Mouse (Mus musculus): ENCODE measurements around the gene Tmem189. TPM values are rescaled to one million over a fixed set of nuclear protein-coding genes. Genes with fewer than 3 reads are reported as not detected.

The Tmem189 gene
- total and polyA plus RNA-seq, 3 experiments: 17.5 to 38.8 (median 20.1) TPM

- Histone ChIP-seq H3K9me3 (replicated peaks) (peaks cover 3% of the 10 kb centered on the region), H3K4me1 (ENCODE audit: insufficient read depth, low read depth, low read length) (peaks cover 53% of the 10 kb centered on the region), H3K36me3 (replicated peaks) (no peaks in the 10 kb centered on the region), H3K4me3 (ENCODE audit: low read depth, low read length) (no peak overlapping the region; the same call in 1 of the 2 replicates), H3K27me3 (ENCODE audit: insufficient read depth, low read length) (peaks cover 49% of the 10 kb centered on the region)
- DNase-seq (ENCODE audit: low spot score) (no peak), ATAC-seq (ENCODE audit: extremely low read depth, insufficient number of reproducible peaks, low FRiP score, poor library complexity, severe bottlenecking) (0 out of 2 replicates have a peak, but pooled peaks have one; percentile 4)
- TF ChIP-seq GATA2 (IDR thresholded peaks at IDR 0.05; ENCODE audit: borderline replicate concordance, low read depth, low read length) (no peak), POLR2AphosphoS5 (IDR thresholded peaks at IDR 0.05; ENCODE audit: insufficient replicate concordance, low read depth, low read length) (no peak), CTCF (IDR thresholded peaks at IDR 0.05; ENCODE audit: low read depth, low read length) (no peak), GATA1 (IDR thresholded peaks at IDR 0.05; ENCODE audit: borderline replicate concordance, low read length) (no peak), TAL1 (conservative IDR thresholded peaks at IDR 0.05; ENCODE audit: low read depth, low read length) (no peak)
Measured at GRCm38 (mm10) chr2:167715008-167715407, 25.4 kb upstream of the Tmem189 start.

GRCm38 (mm10) chr2:167714298-167714697, 24.7 kb upstream of the Tmem189 start:
- Histone ChIP-seq H3K27me3 (ENCODE audit: insufficient read depth, low read length) (peaks cover 48% of the 10 kb centered on the region), H3K4me1 (ENCODE audit: insufficient read depth, low read depth, low read length) (peaks cover 59% of the 10 kb centered on the region), H3K9me3 (replicated peaks) (peaks cover 3% of the 10 kb centered on the region), H3K4me3 (ENCODE audit: low read depth, low read length) (no peak overlapping the region), H3K36me3 (replicated peaks) (no peaks in the 10 kb centered on the region)
- no peak for DNase-seq (ENCODE audit: low spot score)
- TF ChIP-seq CTCF (IDR thresholded peaks at IDR 0.05; ENCODE audit: low read depth, low read length): no peak
- TF ChIP-seq POLR2AphosphoS5 (IDR thresholded peaks at IDR 0.05; ENCODE audit: insufficient replicate concordance, low read depth, low read length): no peak
- TF ChIP-seq GATA2 (IDR thresholded peaks at IDR 0.05; ENCODE audit: borderline replicate concordance, low read depth, low read length): no peak
- no peak for TF ChIP-seq GATA1 (IDR thresholded peaks at IDR 0.05; ENCODE audit: borderline replicate concordance, low read length)
- no peak for TF ChIP-seq TAL1 (conservative IDR thresholded peaks at IDR 0.05; ENCODE audit: low read depth, low read length)
- no peak for ATAC-seq (ENCODE audit: extremely low read depth, insufficient number of reproducible peaks, low FRiP score, poor library complexity, severe bottlenecking)

- Histone ChIP-seq H3K4me1 (ENCODE audit: insufficient read depth, low read depth, low read length) (peaks cover 64% of the 10 kb centered on the region), H3K4me3 (ENCODE audit: low read depth, low read length) (no peak overlapping the region), H3K36me3 (replicated peaks) (no peaks in the 10 kb centered on the region), H3K27me3 (ENCODE audit: insufficient read depth, low read length) (peaks cover 52% of the 10 kb centered on the region), H3K9me3 (replicated peaks) (peaks cover 3% of the 10 kb centered on the region)
- no peak for ATAC-seq (ENCODE audit: extremely low read depth, insufficient number of reproducible peaks, low FRiP score, poor library complexity, severe bottlenecking)
- no peak for DNase-seq (ENCODE audit: low spot score)
- TF ChIP-seq CTCF (IDR thresholded peaks at IDR 0.05; ENCODE audit: low read depth, low read length) (peak; percentile 38), GATA1 (IDR thresholded peaks at IDR 0.05; ENCODE audit: borderline replicate concordance, low read length) (no peak)
Measured at GRCm38 (mm10) chr2:167712872-167713821, 23.5 kb upstream of the Tmem189 start.

- H3K4me1 ChIP-seq (ENCODE audit: insufficient read depth, low read depth, low read length): peaks cover 45% of the 10 kb centered on the region
- no peaks in the 10 kb centered on the region for H3K36me3 ChIP-seq (replicated peaks)
- no peak for TF ChIP-seq GATA1 (IDR thresholded peaks at IDR 0.05; ENCODE audit: borderline replicate concordance, low read length)
- TF ChIP-seq GATA2 (IDR thresholded peaks at IDR 0.05; ENCODE audit: borderline replicate concordance, low read depth, low read length): no peak
- no peak for TF ChIP-seq POLR2AphosphoS5 (IDR thresholded peaks at IDR 0.05; ENCODE audit: insufficient replicate concordance, low read depth, low read length)
- no peak for TF ChIP-seq TAL1 (conservative IDR thresholded peaks at IDR 0.05; ENCODE audit: low read depth, low read length)
- no peak for TF ChIP-seq CTCF (IDR thresholded peaks at IDR 0.05; ENCODE audit: low read depth, low read length)
- H3K9me3 ChIP-seq (replicated peaks): peaks cover 3% of the 10 kb centered on the region
- no peak for DNase-seq (ENCODE audit: low spot score)
- H3K4me3 ChIP-seq (ENCODE audit: low read depth, low read length): no peak overlapping the region
- peaks cover 61% of the 10 kb centered on the region for H3K27me3 ChIP-seq (ENCODE audit: insufficient read depth, low read length)
- ATAC-seq (ENCODE audit: extremely low read depth, insufficient number of reproducible peaks, low FRiP score, poor library complexity, severe bottlenecking): no peak
Measured at GRCm38 (mm10) chr2:167710574-167710973, 21.0 kb upstream of the Tmem189 start.

- Histone ChIP-seq H3K4me3 (ENCODE audit: low read depth, low read length) (no peak overlapping the region; the same call in 1 of the 2 replicates), H3K27me3 (ENCODE audit: insufficient read depth, low read length) (peaks cover 61% of the 10 kb centered on the region), H3K9me3 (replicated peaks) (peaks cover 3% of the 10 kb centered on the region), H3K36me3 (replicated peaks) (no peaks in the 10 kb centered on the region), H3K4me1 (ENCODE audit: insufficient read depth, low read depth, low read length) (peaks cover 39% of the 10 kb centered on the region)
- no peak for DNase-seq (ENCODE audit: low spot score)
- ATAC-seq (ENCODE audit: extremely low read depth, insufficient number of reproducible peaks, low FRiP score, poor library complexity, severe bottlenecking): no peak
- TF ChIP-seq POLR2AphosphoS5 (IDR thresholded peaks at IDR 0.05; ENCODE audit: insufficient replicate concordance, low read depth, low read length) (no peak), GATA1 (IDR thresholded peaks at IDR 0.05; ENCODE audit: borderline replicate concordance, low read length) (no peak), TAL1 (conservative IDR thresholded peaks at IDR 0.05; ENCODE audit: low read depth, low read length) (no peak), CTCF (IDR thresholded peaks at IDR 0.05; ENCODE audit: low read depth, low read length) (no peak), GATA2 (IDR thresholded peaks at IDR 0.05; ENCODE audit: borderline replicate concordance, low read depth, low read length) (no peak)
Measured at GRCm38 (mm10) chr2:167709969-167710368, 20.3 kb upstream of the Tmem189 start.

- H3K4me1 ChIP-seq (ENCODE audit: insufficient read depth, low read depth, low read length): peaks cover 30% of the 10 kb centered on the region
- DNase-seq (ENCODE audit: low spot score) (no peak), ATAC-seq (ENCODE audit: extremely low read depth, insufficient number of reproducible peaks, low FRiP score, poor library complexity, severe bottlenecking) (no peak)
- H3K4me3 ChIP-seq (ENCODE audit: low read depth, low read length): no peak overlapping the region
- H3K9me3 ChIP-seq (replicated peaks): peaks cover 2% of the 10 kb centered on the region
- no peaks in the 10 kb centered on the region for H3K36me3 ChIP-seq (replicated peaks)
- H3K27me3 ChIP-seq (ENCODE audit: insufficient read depth, low read length): peaks cover 75% of the 10 kb centered on the region
- TF ChIP-seq CTCF (IDR thresholded peaks at IDR 0.05; ENCODE audit: low read depth, low read length) (no peak), GATA1 (IDR thresholded peaks at IDR 0.05; ENCODE audit: borderline replicate concordance, low read length) (no peak), POLR2AphosphoS5 (IDR thresholded peaks at IDR 0.05; ENCODE audit: insufficient replicate concordance, low read depth, low read length) (no peak), TAL1 (conservative IDR thresholded peaks at IDR 0.05; ENCODE audit: low read depth, low read length) (no peak), GATA2 (IDR thresholded peaks at IDR 0.05; ENCODE audit: borderline replicate concordance, low read depth, low read length) (no peak)
Measured at GRCm38 (mm10) chr2:167708373-167708772, 18.8 kb upstream of the Tmem189 start.
